Mouse (Mus musculus) cerebellum, postnatal 4 days (tissue): ENCODE data around the gene Gtf2ird2.

Source experiments
- DNase-seq, 2 experiments: peaks; one replicate each; pipeline ENCODE4 v3.0.0; 2022; ENCODE audit warnings: low spot score in 2 of 2, mixed read lengths in 1 of 2

The Gtf2ird2 gene

DNA sequence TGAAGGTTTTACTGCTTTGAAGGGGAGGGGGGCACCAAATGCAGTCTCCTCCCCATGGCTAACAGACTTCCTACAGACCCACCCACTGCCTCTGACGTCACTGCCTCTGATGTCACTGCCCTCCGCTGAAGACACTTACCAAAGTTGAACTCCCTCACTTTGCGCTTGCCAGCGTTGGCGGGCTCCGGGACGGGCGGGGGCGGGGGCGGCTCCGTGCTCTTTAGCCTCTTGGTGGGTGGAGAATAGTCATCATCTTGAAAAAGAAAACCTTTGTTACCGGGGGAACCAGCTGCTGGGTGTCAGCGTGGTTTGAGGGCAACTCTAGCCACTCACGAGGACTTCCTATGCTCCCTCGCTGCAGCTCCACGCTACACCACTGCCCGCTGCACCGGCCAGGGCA is 82.6 kb downstream of the Gtf2ird2 start:
- no peak for DNase-seq

DNA sequence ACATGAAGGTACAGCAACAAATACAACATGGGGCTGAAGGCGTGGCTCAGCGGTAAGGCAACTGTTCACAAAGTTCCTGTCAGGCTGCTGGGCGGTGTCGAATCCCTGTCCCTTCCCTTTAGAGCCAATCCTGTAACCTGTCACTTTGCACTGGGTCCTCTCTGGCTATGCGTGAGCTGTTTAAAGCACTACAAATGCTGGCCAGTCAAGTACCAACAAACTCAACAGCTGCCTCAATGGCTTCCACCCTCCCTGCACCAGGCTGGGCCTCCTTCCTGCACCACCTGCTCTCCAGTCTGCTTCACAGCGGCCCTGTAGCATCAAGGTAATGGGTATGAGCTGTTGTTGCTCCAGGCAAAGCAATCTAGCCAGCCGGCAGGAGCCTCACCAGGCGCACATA is 84.9 kb downstream of the Gtf2ird2 start:
- no peak for DNase-seq

DNA sequence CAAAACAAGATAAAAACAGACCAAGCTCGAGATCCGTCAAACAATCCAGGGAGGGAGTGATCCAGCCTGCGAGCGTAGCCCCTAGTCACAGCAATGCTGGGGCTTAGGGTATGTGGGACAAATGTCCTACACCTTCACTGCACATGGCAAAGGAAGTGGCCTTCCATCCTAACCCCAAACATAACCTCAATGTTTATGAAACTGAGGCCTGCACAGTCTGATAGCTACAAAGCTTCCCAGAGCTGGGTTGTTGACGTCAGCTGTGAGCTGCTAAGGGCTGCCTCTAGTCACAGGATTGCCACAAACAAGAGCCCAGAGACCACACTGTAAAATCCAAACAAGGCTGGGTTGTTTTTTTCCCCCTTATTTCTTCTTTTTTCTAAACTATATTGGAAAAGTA is 85.9 kb downstream of the Gtf2ird2 start:
- DNase-seq = no peak

DNA sequence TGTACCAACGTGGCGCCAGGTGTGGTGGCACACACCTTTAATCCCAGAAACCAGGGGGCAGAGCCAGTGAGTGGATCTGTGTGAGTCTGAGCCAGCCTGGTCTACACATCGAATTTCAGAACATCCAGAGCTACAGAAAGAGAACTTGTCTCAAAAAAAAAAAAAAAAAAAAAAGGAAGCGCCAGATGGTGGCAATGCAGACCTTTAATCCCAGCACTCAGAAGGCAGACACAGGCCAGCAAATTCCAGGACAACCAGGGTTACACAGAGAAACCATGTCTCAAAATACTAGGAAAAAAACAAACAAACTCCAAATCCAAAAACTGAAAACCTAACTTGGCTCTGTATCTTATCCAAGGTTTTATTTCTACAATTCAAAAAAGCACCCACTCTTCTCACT is 86.7 kb downstream of the Gtf2ird2 start:
- no peak for DNase-seq

DNA sequence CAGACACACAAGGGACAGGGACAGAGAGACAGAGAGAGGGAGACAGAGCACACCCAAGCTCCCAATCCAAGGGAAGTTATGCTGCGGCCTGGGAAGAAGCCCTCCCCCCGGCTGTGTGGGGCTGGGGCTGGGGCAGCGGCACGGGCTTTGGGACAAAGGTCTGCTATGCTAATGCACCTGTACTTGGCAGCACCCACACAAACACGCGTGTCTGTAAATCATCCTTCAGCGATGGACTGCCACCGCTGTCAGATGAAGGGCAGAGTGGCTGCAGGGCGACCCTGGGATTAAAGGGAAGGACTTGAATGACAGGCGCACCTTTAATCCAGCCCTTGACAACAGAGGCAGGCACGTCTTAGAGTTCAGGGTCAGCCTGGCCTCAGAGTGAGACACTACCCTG is 87.6 kb downstream of the Gtf2ird2 start:
- no peak for DNase-seq

DNA sequence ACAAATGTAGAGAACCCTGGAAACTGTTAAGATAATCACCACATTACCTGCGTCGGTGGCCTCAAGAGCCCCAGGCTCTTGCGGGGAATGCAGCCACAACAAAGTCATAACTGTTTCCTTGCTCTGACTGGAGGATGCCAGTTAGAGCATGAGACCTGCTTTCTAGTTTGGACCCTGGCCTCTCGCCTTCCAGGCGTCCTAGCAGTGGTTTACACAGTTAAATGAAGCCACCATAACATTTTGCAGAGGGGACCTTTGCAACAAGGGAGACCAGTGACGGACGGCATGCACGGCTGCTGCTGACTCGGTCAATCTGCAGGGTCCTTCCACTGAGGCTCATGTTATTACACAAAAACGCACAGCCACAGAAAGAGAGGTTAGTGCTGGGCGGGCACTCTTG is 88.9 kb downstream of the Gtf2ird2 start:
- DNase-seq = no peak

DNA sequence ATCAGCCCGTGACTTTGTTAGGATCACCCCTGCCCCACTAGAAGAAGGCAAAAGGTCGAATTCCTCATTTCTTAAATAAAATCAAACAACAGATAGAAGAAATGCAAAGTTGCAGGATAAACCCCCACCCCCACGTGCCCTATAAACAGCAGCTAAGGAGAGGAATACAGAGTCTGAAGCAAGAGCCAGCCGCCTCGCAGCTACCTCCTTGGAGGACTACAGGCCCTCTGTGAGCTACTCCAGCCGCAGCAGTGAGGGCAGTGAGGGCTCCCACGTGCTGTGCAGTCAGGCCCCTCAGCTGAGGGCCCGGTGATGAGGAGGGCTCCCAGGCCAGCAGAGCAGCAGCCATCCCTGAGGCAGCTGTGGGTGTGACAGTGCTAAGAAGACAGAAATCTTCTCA is 89.9 kb downstream of the Gtf2ird2 start:
- no peak for DNase-seq
